Mouse (Mus musculus): ENCODE data around the gene Hhipl1.

- no peak for TF ChIP-seq GATA1 (IDR thresholded peaks at IDR 0.05; ENCODE audit: low read length)
- TF ChIP-seq TAL1 (IDR thresholded peaks at IDR 0.05; ENCODE audit: low read length), result no peak
Observed at GRCm38 (mm10) chr12:108274313-108274595, 31.8 kb upstream of the Hhipl1 start.
